Mouse (Mus musculus) bone marrow, adult 2 months (tissue): ENCODE data around the gene Aox1. TPM values are rescaled to one million over a fixed set of nuclear protein-coding genes. Genes with fewer than 3 reads are reported as not detected.

Experiments
- H3K27ac ChIP-seq: fragments of 200-500 bp; 2 replicates; pipeline ENCODE4 v1.5.1; 2012; ENCODE audit warnings: low read depth, mild to moderate bottlenecking, control low read depth, inconsistent platforms, low read length; ENCODE audit not compliant: control insufficient read depth, poor library complexity, insufficient read depth
- H3K4me1 ChIP-seq: fragments of 200-500 bp; 2 replicates; pipeline ENCODE4 v1.6.1; 2011; ENCODE audit warnings: low read length; ENCODE audit not compliant: control insufficient read depth, insufficient read depth
- H3K4me3 ChIP-seq: fragments of 200-500 bp; replicated peaks from 2 replicates; pipeline ENCODE3; 2011; ENCODE audit warnings: mild to moderate bottlenecking, low read depth, low read length, control low read depth; ENCODE audit not compliant: control insufficient read depth
- CTCF ChIP-seq: fragments of 200-500 bp; IDR thresholded peaks from 2 replicates; pipeline ENCODE4 v1.5.1; 2011; ENCODE audit warnings: low read length, control low read depth; ENCODE audit not compliant: control insufficient read depth, insufficient read depth
- POLR2A ChIP-seq: fragments of 200-500 bp; IDR thresholded peaks from 2 replicates; pipeline ENCODE4 v1.6.1; 2011; ENCODE audit warnings: low read depth, mild to moderate bottlenecking, control low read depth, low read length, borderline replicate concordance; ENCODE audit not compliant: control insufficient read depth
- WGBS: fragments of 180-500 bp; shearing (Covaris S2); methylation state at CpG from one replicate; pipeline ENCODE4 v1.1.7; 2018; 5-methylcytosine and 5-hydroxymethylcytosine counted together
- polyA plus RNA-seq: library from polyadenylated mRNA; stranded (reverse); fragments of >200 nt; gene quantifications from 2 replicates; pipeline ENCODE4 v1.2.4, GENCODE M21; 2011; ENCODE audit warnings: low replicate concordance; ENCODE audit not compliant: missing spikeins, insufficient read depth, insufficient read length

Gene Aox1
- polyA plus RNA-seq, 1 experiment, result 0.30 TPM

GRCm38 (mm10) chr1:58080446-58080845 lies 50.7 kb downstream of the Aox1 start:
- 69% methylated on average over 4 of the region's 4 CpGs for WGBS
- no peak overlapping the region for H3K27ac ChIP-seq
- H3K4me1 ChIP-seq, result no peaks in the 10 kb centered on the region; the same call in 1 of the 2 replicates
- TF ChIP-seq CTCF, result no peak
- no peak for TF ChIP-seq POLR2A
- H3K4me3 ChIP-seq, result no peak overlapping the region

- no peak overlapping the region for H3K4me3 ChIP-seq
- no peak overlapping the region for H3K27ac ChIP-seq
- H3K4me1 ChIP-seq, result no peaks in the 10 kb centered on the region; the same call in 1 of the 2 replicates
- 71% methylated on average over 5 of the region's 5 CpGs for WGBS
- TF ChIP-seq POLR2A, result no peak
- TF ChIP-seq CTCF, result no peak
Observed at GRCm38 (mm10) chr1:58081356-58081755, 51.6 kb downstream of the Aox1 start.

GRCm38 (mm10) chr1:58089316-58089715 lies 59.6 kb downstream of the Aox1 start:
- TF ChIP-seq POLR2A (no peak), CTCF (no peak)
- 71% methylated on average over 5 of the region's 5 CpGs for WGBS
- Histone ChIP-seq H3K27ac (no peak overlapping the region), H3K4me3 (no peak overlapping the region), H3K4me1 (no peaks in the 10 kb centered on the region; the same call in 1 of the 2 replicates)

GRCm38 (mm10) chr1:58090191-58090590 lies 60.5 kb downstream of the Aox1 start:
- TF ChIP-seq CTCF (no peak), POLR2A (no peak)

GRCm38 (mm10) chr1:58091213-58091612 lies 61.5 kb downstream of the Aox1 start:
- no peak for TF ChIP-seq CTCF
- TF ChIP-seq POLR2A, result no peak
- 66% methylated on average over 3 of the region's 3 CpGs for WGBS
- Histone ChIP-seq H3K4me1 (no peaks in the 10 kb centered on the region), H3K27ac (no peak overlapping the region), H3K4me3 (no peak overlapping the region)

More at GRCm38 (mm10) chr1:58090191-58090590, 60.5 kb downstream of the Aox1 start:
- Histone ChIP-seq H3K4me3 (no peak overlapping the region), H3K27ac (no peak overlapping the region), H3K4me1 (no peaks in the 10 kb centered on the region)
- WGBS, result 77% methylated on average over 4 of the region's 4 CpGs

- no peak overlapping the region for H3K4me3 ChIP-seq
- no peaks in the 10 kb centered on the region for H3K4me1 ChIP-seq
- WGBS, result 73% methylated on average over 2 of the region's 2 CpGs
- TF ChIP-seq CTCF (no peak), POLR2A (no peak)
- H3K27ac ChIP-seq, result no peak overlapping the region
Observed at GRCm38 (mm10) chr1:58091992-58092560, 62.3 kb downstream of the Aox1 start.

- Histone ChIP-seq H3K27ac (no peak overlapping the region), H3K4me3 (no peak overlapping the region), H3K4me1 (no peaks in the 10 kb centered on the region; the same call in 1 of the 2 replicates)
- no peak for TF ChIP-seq POLR2A
- no peak for TF ChIP-seq CTCF
- 83% methylated on average over 6 of the region's 6 CpGs for WGBS
Observed at GRCm38 (mm10) chr1:58097338-58097737, 67.6 kb downstream of the Aox1 start.

- Histone ChIP-seq H3K27ac (no peak overlapping the region), H3K4me3 (no peak overlapping the region), H3K4me1 (no peaks in the 10 kb centered on the region; the same call in 1 of the 2 replicates)
- no peak for TF ChIP-seq POLR2A
- no peak for TF ChIP-seq CTCF
Observed at GRCm38 (mm10) chr1:58099119-58099518, 69.4 kb downstream of the Aox1 start.

GRCm38 (mm10) chr1:58101531-58102146 lies 71.9 kb downstream of the Aox1 start:
- Histone ChIP-seq H3K4me1 (no peaks in the 10 kb centered on the region; the same call in 1 of the 2 replicates), H3K4me3 (no peak overlapping the region), H3K27ac (no peak overlapping the region)
- 33% methylated on average over 2 of the region's 2 CpGs for WGBS
- TF ChIP-seq POLR2A (no peak), CTCF (no peak)

- WGBS, result 6% methylated on average over 7 of the region's 7 CpGs
- H3K27ac ChIP-seq, result no peak overlapping the region
- TF ChIP-seq CTCF, result no peak
- TF ChIP-seq POLR2A, result no peak
- H3K4me3 ChIP-seq, result no peak overlapping the region
- no peaks in the 10 kb centered on the region; the same call in 1 of the 2 replicates for H3K4me1 ChIP-seq
Observed at GRCm38 (mm10) chr1:58102494-58102893, 72.8 kb downstream of the Aox1 start.
